Mouse (Mus musculus) lung, adult 10 weeks (tissue): Measurements from ENCODE around the gene Smarcal1. TPM values are rescaled to one million over a fixed set of nuclear protein-coding genes. Genes with fewer than 3 reads are reported as not detected.

Experiments
- polyA plus RNA-seq: library from polyadenylated mRNA; stranded (reverse); fragments of 350-450 nt; fragmentation: Illumina TruSeq; extraction: RNeasy Lipid Tissue Mini Kit (QIAGEN cat#74804); gene quantifications from one replicate; pipeline ENCODE4 v1.2.3, GENCODE M21; 2014; ENCODE audit warnings: low read depth, low replicate concordance; ENCODE audit not compliant: insufficient read depth

Smarcal1 gene
- polyA plus RNA-seq = 10.4 TPM

GRCm38 (mm10) chr1:72582947-72583731 lies at the start of gene Smarcal1:
Smarcal1 (plus strand) TSS chr1:72583251.

GRCm38 (mm10) chr1:72536611-72537351 lies 46.3 kb upstream of the Smarcal1 start, which contains the start of gene March4:
March4 (minus strand) TSS chr1:72536930.

Other genes with a start within 250 kb of the Smarcal1 start
- gene March4, start 46.3 kb upstream of the Smarcal1 start, polyA plus RNA-seq = 1.0 TPM
- gene Ankar, start 117.3 kb downstream of the Smarcal1 start, polyA plus RNA-seq = not detected
- 2,122 TPM for gene Rpl37a, start 128.0 kb downstream of the Smarcal1 start, polyA plus RNA-seq
- gene Igfbp2, start 241.3 kb downstream of the Smarcal1 start, polyA plus RNA-seq = 213 TPM